Mouse (Mus musculus) layer of hippocampus, adult 2 months (tissue): Measurements from ENCODE around the gene Dgcr2. TPM values are rescaled to one million over a fixed set of nuclear protein-coding genes. Genes with fewer than 3 reads are reported as not detected.

ENCODE experiments used
- DNase-seq, 2 experiments: peaks; one replicate each; pipeline ENCODE4 v3.0.0; 2022; ENCODE audit warnings: low spot score in 2 of 2
- H3K27ac ChIP-seq: fragments of 200-600 bp; 2 replicates; pipeline ENCODE4 v1.8.1; 2022
- H3K4me3 ChIP-seq: fragments of 200-600 bp; 2 replicates; pipeline ENCODE4 v1.8.1; 2022; ENCODE audit warnings: mild to moderate bottlenecking
- CTCF ChIP-seq: fragments of 200-600 bp; conservative IDR thresholded peaks from 2 replicates; pipeline ENCODE4 v1.8.1; 2022; ENCODE audit warnings: antibody characterized with exemption, mild to moderate bottlenecking, moderate library complexity
- total RNA-seq, 2 experiments: library from RNA; stranded (reverse); gene quantifications; 2 replicates each; pipeline ENCODE4 v1.2.3; 2021

Gene Dgcr2
- total RNA-seq, 2 experiments from 2014 or later: 104 to 112 TPM

- peak overlapping the region; percentile 93 for H3K27ac ChIP-seq
- DNase-seq: peak; percentile 50 to 63
- peak; percentile 84 for TF ChIP-seq CTCF
- peak overlapping the region; percentile 95 for H3K4me3 ChIP-seq
Observed at GRCm38 (mm10) chr16:17928627-17929104, 30.3 kb upstream of the Dgcr2 start.

GRCm38 (mm10) chr16:17928087-17928580 lies 29.8 kb upstream of the Dgcr2 start, which contains the start of gene Slc25a1:
Slc25a1 (minus strand) TSS chr16:17928219.
- peak; percentile 78 to 82 for DNase-seq
- peak within 1 kb of the TSS; percentile 95 for H3K4me3 ChIP-seq
- H3K27ac ChIP-seq: peak within 1 kb of the TSS; percentile 93
- TF ChIP-seq CTCF: no peak

GRCm38 (mm10) chr16:17927351-17928082 lies 29.2 kb upstream of the Dgcr2 start:
- peak overlapping the region; percentile 93 for H3K27ac ChIP-seq
- peak overlapping the region; percentile 95 for H3K4me3 ChIP-seq
- TF ChIP-seq CTCF: no peak
- DNase-seq: no peak

GRCm38 (mm10) chr16:17922163-17922538 lies 23.8 kb upstream of the Dgcr2 start:
- no peak for TF ChIP-seq CTCF
- no peak for DNase-seq
- Histone ChIP-seq H3K4me3 (peak overlapping the region; percentile 87), H3K27ac (peak overlapping the region; percentile 91)

GRCm38 (mm10) chr16:17921325-17922162 lies 23.2 kb upstream of the Dgcr2 start:
- H3K4me3 ChIP-seq: peak overlapping the region; percentile 87
- peak; percentile 86 for TF ChIP-seq CTCF
- DNase-seq: peak; percentile 95 to 97
- H3K27ac ChIP-seq: peak overlapping the region; percentile 91

GRCm38 (mm10) chr16:17920586-17920985 lies 22.2 kb upstream of the Dgcr2 start:
- no peak overlapping the region for H3K27ac ChIP-seq
- TF ChIP-seq CTCF: no peak
- DNase-seq: no peak
- no peak overlapping the region for H3K4me3 ChIP-seq

GRCm38 (mm10) chr16:17914307-17915249 lies 16.2 kb upstream of the Dgcr2 start, which contains the start of gene Gsc2:
Gsc2 (minus strand) TSS chr16:17915059.
- no peak for TF ChIP-seq CTCF
- Histone ChIP-seq H3K27ac (no peak within 1 kb of the TSS), H3K4me3 (peak within 1 kb of the TSS; percentile 16)
- no peak for DNase-seq

- TF ChIP-seq CTCF: peak; percentile 99
- H3K27ac ChIP-seq: peak within 1 kb of the TSS; percentile 86
Observed at GRCm38 (mm10) chr16:17911052-17911595, 12.8 kb upstream of the Dgcr2 start, which contains the start of gene Ess2. Ess2 (minus strand) TSS chr16:17911348.

GRCm38 (mm10) chr16:17896091-17896490 lies 2.3 kb downstream of the Dgcr2 start:
- no peak for DNase-seq
- Histone ChIP-seq H3K27ac (no peak overlapping the region), H3K4me3 (no peak overlapping the region)
- TF ChIP-seq CTCF: no peak

More at GRCm38 (mm10) chr16:17911052-17911595, 12.8 kb upstream of the Dgcr2 start, which contains the start of gene Ess2:
- DNase-seq: peak; percentile 93 to 95
- peak within 1 kb of the TSS; percentile 74 for H3K4me3 ChIP-seq

- no peak within 1 kb of the TSS for H3K27ac ChIP-seq
- no peak for TF ChIP-seq CTCF
- H3K4me3 ChIP-seq: no peak within 1 kb of the TSS
- no peak for DNase-seq
Observed at GRCm38 (mm10) chr16:17893923-17894322, 4.4 kb downstream of the Dgcr2 start, which contains the start of gene Tssk1. Tssk1 (plus strand) TSS chr16:17894223.

GRCm38 (mm10) chr16:17892606-17893005 lies 5.8 kb downstream of the Dgcr2 start:
- Histone ChIP-seq H3K27ac (peak overlapping the region; percentile 88), H3K4me3 (no peak overlapping the region)
- no peak for TF ChIP-seq CTCF
- DNase-seq: no peak

GRCm38 (mm10) chr16:17891567-17891959 lies 6.8 kb downstream of the Dgcr2 start, which contains the start of gene Gm20518:
Gm20518 (minus strand) TSS chr16:17891671.
- Histone ChIP-seq H3K4me3 (peak within 1 kb of the TSS; percentile 85), H3K27ac (peak within 1 kb of the TSS; percentile 95)
- DNase-seq: peak; percentile 99
- no peak; the same call in none of the 2 replicates for TF ChIP-seq CTCF
